Mouse (Mus musculus) E14TG2a.4 (cell line): Measurements from ENCODE around the gene Katnbl1.

Source experiments
- CTCF ChIP-seq: conservative IDR thresholded peaks from 2 replicates; pipeline ENCODE4 v1.5.1; 2014; ENCODE audit warnings: low read length
- NANOG ChIP-seq: IDR thresholded peaks from 2 replicates; pipeline ENCODE4 v1.6.1; 2014; ENCODE audit warnings: borderline replicate concordance, low read length, mixed read lengths
- POU5F1 ChIP-seq: IDR thresholded peaks from 2 replicates; pipeline ENCODE4 v1.6.1; 2014; ENCODE audit warnings: low read length, borderline replicate concordance

DNA sequence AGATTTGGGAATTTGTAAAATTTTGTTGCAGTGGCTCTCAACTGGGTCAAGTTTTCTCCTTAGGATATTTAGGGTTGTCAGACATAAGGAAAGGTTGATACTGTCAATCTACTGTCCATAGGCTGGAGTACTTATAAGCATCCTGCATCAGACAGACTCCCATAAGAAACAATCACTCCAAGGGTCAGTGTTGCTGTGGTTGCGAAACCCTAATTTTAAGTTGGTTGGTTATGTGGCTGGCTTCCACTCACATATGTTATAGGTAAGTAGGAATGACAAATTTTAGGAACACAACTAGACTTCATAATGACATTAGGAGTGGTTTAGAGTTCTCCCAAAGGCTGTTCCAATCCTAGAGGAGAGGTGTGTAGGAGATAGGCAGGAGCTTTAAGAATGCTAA is 2.2 kb downstream of the Katnbl1 start:
- TF ChIP-seq CTCF (no peak), NANOG (no peak), POU5F1 (no peak)
